Mouse (Mus musculus) ES-CJ7 (cell line): ENCODE data around the gene Zfp619.
"Not testable (repeated sequence)": the region's sequence is repeated elsewhere in the genome, so short reads cannot be mapped to it uniquely, and the experiment has no call there.

Experiments used
- DNase-seq: peaks from one replicate; pipeline ENCODE4 v3.0.0; 2011; ENCODE audit warnings: low read depth, low spot score

The Zfp619 gene

DNA sequence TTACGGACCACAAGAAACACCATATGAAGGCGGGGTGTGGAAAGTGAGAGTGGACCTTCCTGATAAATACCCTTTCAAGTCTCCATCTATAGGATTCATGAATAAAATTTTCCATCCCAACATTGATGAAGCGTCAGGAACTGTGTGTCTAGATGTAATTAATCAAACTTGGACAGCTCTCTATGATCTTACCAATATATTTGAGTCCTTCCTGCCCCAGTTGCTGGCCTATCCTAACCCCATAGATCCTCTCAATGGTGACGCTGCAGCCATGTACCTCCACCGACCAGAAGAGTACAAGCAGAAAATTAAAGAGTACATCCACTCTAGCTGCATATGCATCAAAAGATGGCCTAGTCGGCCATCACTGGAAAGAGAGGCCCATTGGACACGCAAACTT, 71.5 kb downstream of the Zfp619 start:
- DNase-seq: not testable (repeated sequence)
